In the genomic region with DNA sequence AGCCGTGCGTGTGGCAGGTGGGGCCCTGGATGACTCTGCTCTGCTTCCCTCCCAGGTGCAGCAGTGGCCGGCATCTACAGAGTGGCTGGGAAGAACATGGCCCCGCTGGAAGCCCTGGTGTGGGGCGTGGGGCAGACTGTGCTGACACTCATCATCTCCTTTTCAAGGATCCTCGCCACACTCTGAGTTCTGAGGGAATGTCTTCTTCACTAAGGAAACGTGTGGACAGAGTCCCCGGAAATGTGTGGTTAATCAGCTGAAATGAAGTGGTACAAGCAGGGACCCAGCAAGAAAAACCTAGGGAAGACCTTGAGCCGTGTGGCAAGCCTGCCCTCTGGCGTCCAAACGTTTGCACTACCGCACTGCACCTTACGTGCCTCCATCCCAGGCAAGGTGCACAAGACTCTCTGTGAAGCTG, we compare ENCODE assay signal across 8 mouse cellular contexts. TPM values are rescaled to one million over a fixed set of nuclear protein-coding genes. Genes with fewer than 3 reads are reported as not detected.
A peak's percentile ranks its signal among the peaks of the same experiment; 100 is the strongest.
DNase-seq lines count a peak whose midpoint lies in the region; ATAC-seq and TF ChIP-seq lines count a peak whose summit lies in the region.
"Had no signal": no experiment of that assay in that cellular context is flagged by ENCODE, and none has a peak within 500 bp of the region (broad histone marks: within the 10 kb centered on the region; RNA-seq: fewer than 3 reads in every experiment).

No protein-coding gene starts in this region.

- H3K36me3 ChIP-seq in forebrain, postnatal 0 days (ENCODE audit: insufficient read depth): no peaks in the 10 kb centered on the region
- no peaks in the 10 kb centered on the region for H3K36me3 ChIP-seq in hindbrain, embryonic 15.5 days
- peaks cover 88% of the 10 kb centered on the region for H3K36me3 ChIP-seq in megakaryocyte, embryonic 14.5 days (replicated peaks; ENCODE audit: low read length)

- ATAC-seq in forebrain, postnatal 0 days: peak; percentile 85
- ATAC-seq in hindbrain, embryonic 15.5 days (ENCODE audit: low FRiP score, low read depth): peak; percentile 77

- H3K27me3 ChIP-seq in forebrain, postnatal 0 days (ENCODE audit: insufficient read depth, low read length): no peaks in the 10 kb centered on the region
- H3K27me3 ChIP-seq in hindbrain, embryonic 15.5 days: no peaks in the 10 kb centered on the region
- H3K27me3 ChIP-seq in megakaryocyte, embryonic 14.5 days (replicated peaks): no peaks in the 10 kb centered on the region

- no peak overlapping the region for H3K4me3 ChIP-seq in forebrain, postnatal 0 days (ENCODE audit: low read depth, low read length)
- H3K4me3 ChIP-seq in hindbrain, embryonic 15.5 days: no peak overlapping the region
- peak overlapping the region; percentile 48 for H3K4me3 ChIP-seq in megakaryocyte, embryonic 14.5 days (replicated peaks)
- H3K4me3 ChIP-seq: myocyte had no signal

- H3K9ac ChIP-seq in forebrain, postnatal 0 days: no peak overlapping the region
- H3K9ac ChIP-seq in hindbrain, embryonic 15.5 days: no peak overlapping the region

- DNase-seq in R1 (ENCODE audit: low read depth, low spot score): peak; percentile 73
- peak; percentile 62 for DNase-seq in cerebellum, adult 11-12 months
- peak; percentile 73 for DNase-seq in forebrain, postnatal 0 days
- DNase-seq in layer of hippocampus, postnatal 25 days (ENCODE audit: extremely low spot score in 1 of 2, low spot score in 1 of 2): peak; percentile 63 to 89
- peak; percentile 76 for DNase-seq in right cerebral cortex, postnatal 14 days

- 34% methylated on average over 13 of the region's 13 CpGs for WGBS in forebrain, postnatal 0 days
- 29% methylated on average over 13 of the region's 13 CpGs for WGBS in hindbrain, embryonic 15.5 days

- H3K9me3 ChIP-seq in forebrain, postnatal 0 days (ENCODE audit: low read length): no peaks in the 10 kb centered on the region
- no peaks in the 10 kb centered on the region for H3K9me3 ChIP-seq in hindbrain, embryonic 15.5 days
- H3K9me3 ChIP-seq in megakaryocyte, embryonic 14.5 days: no peaks in the 10 kb centered on the region

- H3K4me2 ChIP-seq in forebrain, postnatal 0 days (ENCODE audit: low read depth): no peak overlapping the region
- no peak overlapping the region for H3K4me2 ChIP-seq in hindbrain, embryonic 15.5 days

- TF ChIP-seq CTCF in forebrain, postnatal 0 days (IDR thresholded peaks at IDR 0.05; ENCODE audit: low read depth): peak; percentile 90

- H3K4me1 ChIP-seq in forebrain, postnatal 0 days (ENCODE audit: insufficient read depth): no peaks in the 10 kb centered on the region
- no peaks in the 10 kb centered on the region for H3K4me1 ChIP-seq in hindbrain, embryonic 15.5 days (replicated peaks)
- H3K4me1 ChIP-seq in megakaryocyte, embryonic 14.5 days: peaks cover 30% of the 10 kb centered on the region

- no peak overlapping the region for H3K27ac ChIP-seq in forebrain, postnatal 0 days (ENCODE audit: low read depth, low read length)
- no peak overlapping the region for H3K27ac ChIP-seq in hindbrain, embryonic 15.5 days (replicated peaks)

RNA-seq across cellular contexts. Expression of gene Tmem170b, which starts 28.7 kb away (rescaled TPM):
- 32.9 and 35.6 TPM in 2 replicates for total RNA-seq in forebrain, postnatal 0 days (2014; rRNA removed)
- polyA plus RNA-seq in forebrain, postnatal 0 days (2015; fragmentation: Nextera tagmentation; extraction: Ambion mirVana): 19.2 and 33.7 TPM in 2 replicates
- 42.9 and 47.3 TPM in 2 replicates for polyA plus RNA-seq in hindbrain, embryonic 15.5 days (2015; fragmentation: Nextera tagmentation; extraction: Ambion mirVana)
- 10 to 100 TPM; 86.6 to 89.5 TPM for total RNA-seq in layer of hippocampus, postnatal 25 days (2021)
- polyA plus RNA-seq in megakaryocyte, embryonic 14.5 days (2012; ENCODE audit: insufficient read depth, low replicate concordance): 3.1 and 9.2 TPM in 2 replicates
